Mouse (Mus musculus) midbrain, embryonic 11.5 days (tissue): Measurements from ENCODE around the gene Hspb7. TPM values are rescaled to one million over a fixed set of nuclear protein-coding genes. Genes with fewer than 3 reads are reported as not detected.

Experiments
- ATAC-seq: fragments of 200-750 bp; cut with Nextera tagmentation; 2 replicates; pipeline ENCODE4 v1.8.0; 2017; ENCODE audit warnings: moderate TSS enrichment, moderate library complexity; ENCODE audit not compliant: low FRiP score
- DNase-seq: peaks from one replicate; pipeline ENCODE4 v3.0.0; 2015; ENCODE audit warnings: low spot score; ENCODE audit errors: missing footprints
- H3K27ac ChIP-seq: fragments of 300-500 bp; sonication (generic); 2 replicates; pipeline ENCODE4 v1.5.1; 2014; ENCODE audit warnings: low read depth, low read length
- H3K27me3 ChIP-seq: fragments of 300-500 bp; sonication (generic); 2 replicates; pipeline ENCODE4 v1.6.1; 2014; ENCODE audit warnings: mild to moderate bottlenecking, low read length, moderate library complexity, mixed read lengths; ENCODE audit not compliant: control insufficient read depth, insufficient read depth
- H3K36me3 ChIP-seq: fragments of 300-500 bp; sonication (generic); 2 replicates; pipeline ENCODE4 v1.6.1; 2014; ENCODE audit warnings: mild to moderate bottlenecking, low read length, moderate library complexity, mixed read lengths; ENCODE audit not compliant: control insufficient read depth, insufficient read depth
- H3K4me1 ChIP-seq: fragments of 300-500 bp; sonication (generic); 2 replicates; pipeline ENCODE4 v1.6.1; 2014; ENCODE audit warnings: low read length; ENCODE audit not compliant: control insufficient read depth, insufficient read depth
- H3K4me2 ChIP-seq: fragments of 300-500 bp; sonication (generic); 2 replicates; pipeline ENCODE4 v1.6.1; 2014; ENCODE audit warnings: mild to moderate bottlenecking, moderate library complexity
- H3K4me3 ChIP-seq: fragments of 300-500 bp; sonication (generic); 2 replicates; pipeline ENCODE4 v1.5.1; 2014; ENCODE audit warnings: low read depth, low read length
- H3K9ac ChIP-seq: fragments of 300-500 bp; sonication (generic); 2 replicates; pipeline ENCODE4 v1.6.1; 2014; ENCODE audit warnings: low read length
- H3K9me3 ChIP-seq: fragments of 300-500 bp; sonication (generic); 2 replicates; pipeline ENCODE4 v1.6.1; 2016; ENCODE audit warnings: low read length; ENCODE audit not compliant: control insufficient read depth
- WGBS: fragments of 180-500 bp; shearing (Covaris S2); extraction: QIAGEN DNeasy Blood & Tissue Kit; methylation state at CpG from one replicate; pipeline ENCODE4 v1.1.7; 2014; 5-methylcytosine and 5-hydroxymethylcytosine counted together
- polyA plus RNA-seq: library from polyadenylated mRNA; unstranded; fragments of >200 nt; fragmentation: Nextera tagmentation; extraction: Ambion mirVana; gene quantifications from 2 replicates; pipeline ENCODE4 v1.2.1, GENCODE M21; 2014

The Hspb7 gene
- polyA plus RNA-seq, 1 experiment from 2014 or later = not detected

- Histone ChIP-seq H3K36me3 (no peaks in the 10 kb centered on the region), H3K4me2 (peak overlapping the region; percentile 57), H3K4me3 (peak overlapping the region; percentile 22), H3K4me1 (0 out of 2 replicates have a peak, but pooled peaks cover 5% of the 10 kb centered on the region), H3K27ac (no peak overlapping the region), H3K9me3 (no peaks in the 10 kb centered on the region), H3K9ac (peak overlapping the region; percentile 38; the same call in 1 of the 2 replicates), H3K27me3 (peaks cover 6% of the 10 kb centered on the region)
- WGBS = 6% methylated on average over 36 of the region's 36 CpGs
- ATAC-seq (peak; percentile 77), DNase-seq (peak; percentile 87)
Measured at GRCm38 (mm10) chr4:141425484-141426479, 5.2 kb downstream of the Hspb7 start.

GRCm38 (mm10) chr4:141426796-141427745 lies 6.5 kb downstream of the Hspb7 start:
- H3K4me2 ChIP-seq = no peak overlapping the region
- no peak overlapping the region for H3K4me3 ChIP-seq
- H3K9ac ChIP-seq = no peak overlapping the region
- H3K27ac ChIP-seq = no peak overlapping the region
- peaks cover 6% of the 10 kb centered on the region for H3K27me3 ChIP-seq
- H3K4me1 ChIP-seq = 0 out of 2 replicates have a peak, but pooled peaks cover 5% of the 10 kb centered on the region
- no peak for DNase-seq
- ATAC-seq = no peak
- H3K9me3 ChIP-seq = no peaks in the 10 kb centered on the region
- no peaks in the 10 kb centered on the region for H3K36me3 ChIP-seq
- WGBS = 79% methylated on average over 10 of the region's 10 CpGs

- DNase-seq = no peak
- H3K4me3 ChIP-seq = no peak overlapping the region
- 0 out of 2 replicates have a peak, but pooled peaks cover 5% of the 10 kb centered on the region for H3K4me1 ChIP-seq
- 87% methylated on average over 13 of the region's 13 CpGs for WGBS
- H3K36me3 ChIP-seq = no peaks in the 10 kb centered on the region
- peaks cover 6% of the 10 kb centered on the region for H3K27me3 ChIP-seq
- H3K27ac ChIP-seq = no peak overlapping the region
- ATAC-seq = no peak
- H3K9me3 ChIP-seq = no peaks in the 10 kb centered on the region
- H3K4me2 ChIP-seq = no peak overlapping the region
- H3K9ac ChIP-seq = no peak overlapping the region
Measured at GRCm38 (mm10) chr4:141427921-141428320, 7.3 kb downstream of the Hspb7 start.

- Histone ChIP-seq H3K27ac (no peak overlapping the region), H3K36me3 (no peaks in the 10 kb centered on the region), H3K9me3 (no peaks in the 10 kb centered on the region), H3K27me3 (peaks cover 6% of the 10 kb centered on the region; the same call in 1 of the 2 replicates), H3K4me2 (no peak overlapping the region), H3K4me1 (0 out of 2 replicates have a peak, but pooled peaks cover 5% of the 10 kb centered on the region), H3K9ac (no peak overlapping the region), H3K4me3 (no peak overlapping the region)
- ATAC-seq (no peak), DNase-seq (no peak)
- 83% methylated on average over 6 of the region's 6 CpGs for WGBS
Measured at GRCm38 (mm10) chr4:141429381-141429780, 8.8 kb downstream of the Hspb7 start.

- H3K27me3 ChIP-seq = peaks cover 6% of the 10 kb centered on the region; the same call in 1 of the 2 replicates
- 0 out of 2 replicates have a peak, but pooled peaks cover 5% of the 10 kb centered on the region for H3K4me1 ChIP-seq
- H3K9me3 ChIP-seq = no peaks in the 10 kb centered on the region
- H3K4me2 ChIP-seq = no peak overlapping the region
- no peaks in the 10 kb centered on the region for H3K36me3 ChIP-seq
- no peak overlapping the region for H3K4me3 ChIP-seq
- no peak for DNase-seq
- H3K27ac ChIP-seq = no peak overlapping the region
- 44% methylated on average over 9 of the region's 9 CpGs for WGBS
- H3K9ac ChIP-seq = no peak overlapping the region
- ATAC-seq = no peak
Measured at GRCm38 (mm10) chr4:141429847-141430246, 9.3 kb downstream of the Hspb7 start.

- Histone ChIP-seq H3K27ac (no peak overlapping the region), H3K9ac (no peak overlapping the region), H3K27me3 (no peaks in the 10 kb centered on the region; the same call in 1 of the 2 replicates), H3K4me3 (no peak overlapping the region), H3K4me1 (0 out of 2 replicates have a peak, but pooled peaks cover under 1% of the 10 kb centered on the region), H3K4me2 (no peak overlapping the region), H3K36me3 (no peaks in the 10 kb centered on the region), H3K9me3 (no peaks in the 10 kb centered on the region)
- ATAC-seq (no peak), DNase-seq (peak; percentile 89)
- WGBS = 48% methylated on average over 9 of the region's 9 CpGs
Measured at GRCm38 (mm10) chr4:141430997-141431396, 10.4 kb downstream of the Hspb7 start.

- H3K9ac ChIP-seq = no peak overlapping the region
- H3K4me2 ChIP-seq = no peak overlapping the region
- DNase-seq (no peak), ATAC-seq (no peak)
- H3K27me3 ChIP-seq = no peaks in the 10 kb centered on the region
- no peak overlapping the region for H3K4me3 ChIP-seq
- H3K9me3 ChIP-seq = no peaks in the 10 kb centered on the region
- WGBS = 76% methylated on average over 14 of the region's 14 CpGs
- H3K36me3 ChIP-seq = no peaks in the 10 kb centered on the region
- H3K4me1 ChIP-seq = no peaks in the 10 kb centered on the region
- H3K27ac ChIP-seq = no peak overlapping the region
Measured at GRCm38 (mm10) chr4:141432666-141433065, 12.1 kb downstream of the Hspb7 start.

- H3K9ac ChIP-seq = no peak overlapping the region
- WGBS = 86% methylated on average over 18 of the region's 18 CpGs
- no peak overlapping the region for H3K4me3 ChIP-seq
- H3K36me3 ChIP-seq = no peaks in the 10 kb centered on the region
- no peaks in the 10 kb centered on the region for H3K4me1 ChIP-seq
- no peak overlapping the region for H3K4me2 ChIP-seq
- no peak for ATAC-seq
- DNase-seq = no peak
- no peak overlapping the region for H3K27ac ChIP-seq
- no peaks in the 10 kb centered on the region for H3K27me3 ChIP-seq
- no peaks in the 10 kb centered on the region for H3K9me3 ChIP-seq
Measured at GRCm38 (mm10) chr4:141433191-141433590, 12.6 kb downstream of the Hspb7 start.
